Mouse (Mus musculus): ENCODE results near the gene Ldha.

- TF ChIP-seq CTCF (IDR thresholded peaks at IDR 0.05; ENCODE audit: control insufficient read depth, insufficient read depth, low read length) (no peak), POLR2A (IDR thresholded peaks at IDR 0.05; ENCODE audit: borderline replicate concordance, control insufficient read depth, low read depth, low read length) (no peak)
Observed at GRCm38 (mm10) chr7:46899343-46899742, 58.1 kb downstream of the Ldha start.

Measured in bone marrow, adult 2 months (tissue).